Mouse (Mus musculus) lung, postnatal 0 days (tissue): ENCODE data around the gene Pla2g12b. TPM values are rescaled to one million over a fixed set of nuclear protein-coding genes. Genes with fewer than 3 reads are reported as not detected.

Experiments
- ATAC-seq: fragments of 200-750 bp; cut with Nextera tagmentation; 2 replicates; pipeline ENCODE4 v1.8.0; 2017; ENCODE audit warnings: moderate library complexity
- DNase-seq: peaks from one replicate; pipeline ENCODE4 v3.0.0-alpha.2; 2016; ENCODE audit warnings: low spot score
- H3K27ac ChIP-seq: fragments of 300-500 bp; sonication (generic); 2 replicates; pipeline ENCODE4 v1.5.1; 2014; ENCODE audit warnings: antibody characterized with exemption, mild to moderate bottlenecking, low read length, mixed read lengths
- H3K27me3 ChIP-seq: fragments of 300-500 bp; sonication (generic); replicated peaks from 2 replicates; pipeline ENCODE4 v1.6.1; 2014; ENCODE audit warnings: low read length, mixed read lengths; ENCODE audit not compliant: insufficient read depth
- H3K36me3 ChIP-seq: fragments of 300-500 bp; sonication (generic); 2 replicates; pipeline ENCODE4 v1.6.1; 2014; ENCODE audit warnings: low read length, mixed read lengths; ENCODE audit not compliant: insufficient read depth
- H3K4me1 ChIP-seq: fragments of 300-500 bp; sonication (generic); 2 replicates; pipeline ENCODE4 v1.6.1; 2014; ENCODE audit warnings: antibody characterized with exemption, low read depth, low read length, mixed read lengths; ENCODE audit not compliant: insufficient read depth
- H3K4me2 ChIP-seq: fragments of 300-500 bp; sonication (generic); replicated peaks from 2 replicates; pipeline ENCODE4 v1.6.1; 2014; ENCODE audit warnings: low read depth, mild to moderate bottlenecking, low read length, moderate library complexity, mixed read lengths
- H3K4me3 ChIP-seq: fragments of 300-500 bp; sonication (generic); 2 replicates; pipeline ENCODE4 v1.5.1; 2014; ENCODE audit warnings: low read depth, low read length
- H3K9ac ChIP-seq: fragments of 300-500 bp; sonication (generic); replicated peaks from 2 replicates; pipeline ENCODE4 v1.6.1; 2014; ENCODE audit warnings: low read depth, mild to moderate bottlenecking
- H3K9me3 ChIP-seq: fragments of 300-500 bp; sonication (generic); 2 replicates; pipeline ENCODE4 v1.6.1; 2016; ENCODE audit warnings: low read length, mixed read lengths
- CTCF ChIP-seq: IDR thresholded peaks from 2 replicates; pipeline ENCODE4 v1.5.1; 2016; ENCODE audit warnings: antibody characterized with exemption, mild to moderate bottlenecking
- EP300 ChIP-seq: IDR thresholded peaks from 2 replicates; pipeline ENCODE4 v1.6.1; 2016; ENCODE audit warnings: antibody characterized with exemption, mild to moderate bottlenecking, control low read depth
- WGBS: fragments of 180-500 bp; shearing (Covaris S2); extraction: QIAGEN DNeasy Blood & Tissue Kit; methylation state at CpG from one replicate; pipeline ENCODE4 v1.1.7; 2014; 5-methylcytosine and 5-hydroxymethylcytosine counted together
- polyA plus RNA-seq: library from polyadenylated mRNA; unstranded; fragments of >200 nt; fragmentation: Nextera tagmentation; extraction: Ambion mirVana; gene quantifications from 2 replicates; pipeline ENCODE4 v1.2.1, GENCODE M21; 2015

Pla2g12b gene
- polyA plus RNA-seq, 1 experiment from 2014 or later = 0.43 TPM

GRCm38 (mm10) chr10:59365804-59366589, 37.5 kb upstream of the Pla2g12b start:
- H3K36me3 ChIP-seq = peaks cover 49% of the 10 kb centered on the region; the same call in 1 of the 2 replicates
- no peaks in the 10 kb centered on the region for H3K9me3 ChIP-seq
- peak; percentile 84 for TF ChIP-seq EP300
- no peak for TF ChIP-seq CTCF
- H3K4me3 ChIP-seq = no peak overlapping the region
- peak overlapping the region; percentile 82 for H3K27ac ChIP-seq
- no peaks in the 10 kb centered on the region for H3K27me3 ChIP-seq
- peak; percentile 74 for DNase-seq
- ATAC-seq = peak; percentile 34
- 59% methylated on average over 5 of the region's 5 CpGs for WGBS
- no peak overlapping the region for H3K9ac ChIP-seq
- no peak overlapping the region for H3K4me2 ChIP-seq
- no peaks in the 10 kb centered on the region; the same call in 1 of the 2 replicates for H3K4me1 ChIP-seq

GRCm38 (mm10) chr10:59366746-59367145, 36.7 kb upstream of the Pla2g12b start:
- Histone ChIP-seq H3K9ac (no peak overlapping the region), H3K36me3 (peaks cover 48% of the 10 kb centered on the region; the same call in 1 of the 2 replicates), H3K27me3 (no peaks in the 10 kb centered on the region), H3K27ac (peak overlapping the region; percentile 80), H3K4me1 (no peaks in the 10 kb centered on the region; the same call in 1 of the 2 replicates), H3K9me3 (no peaks in the 10 kb centered on the region), H3K4me2 (no peak overlapping the region), H3K4me3 (no peak overlapping the region)
- WGBS = 83% methylated on average over 4 of the region's 4 CpGs
- TF ChIP-seq EP300 = no peak; the same call in 1 of the 2 replicates
- no peak for TF ChIP-seq CTCF
- ATAC-seq (peak; percentile 34), DNase-seq (peak; percentile 62)

DNA sequence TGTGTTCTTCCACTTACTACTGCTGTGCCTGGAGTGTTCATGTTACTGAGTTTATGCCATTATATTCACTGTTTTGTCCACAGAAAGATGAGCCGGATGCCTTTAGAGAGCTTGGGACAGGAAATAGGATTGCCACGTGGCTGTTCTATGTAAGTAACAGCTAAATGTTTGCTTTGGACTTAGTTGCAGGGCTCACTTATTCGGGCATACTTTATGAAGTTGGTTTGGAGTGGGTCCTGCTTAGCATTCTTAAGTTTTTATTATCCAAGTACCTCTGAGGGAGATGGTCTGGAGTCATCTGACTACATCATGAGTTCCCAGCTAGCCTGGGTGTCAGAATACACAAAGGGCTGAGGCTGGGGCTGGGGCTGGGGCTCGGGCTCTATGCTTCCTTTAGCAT, 36.3 kb upstream of the Pla2g12b start:
- peaks cover 44% of the 10 kb centered on the region; the same call in 1 of the 2 replicates for H3K36me3 ChIP-seq

DNA sequence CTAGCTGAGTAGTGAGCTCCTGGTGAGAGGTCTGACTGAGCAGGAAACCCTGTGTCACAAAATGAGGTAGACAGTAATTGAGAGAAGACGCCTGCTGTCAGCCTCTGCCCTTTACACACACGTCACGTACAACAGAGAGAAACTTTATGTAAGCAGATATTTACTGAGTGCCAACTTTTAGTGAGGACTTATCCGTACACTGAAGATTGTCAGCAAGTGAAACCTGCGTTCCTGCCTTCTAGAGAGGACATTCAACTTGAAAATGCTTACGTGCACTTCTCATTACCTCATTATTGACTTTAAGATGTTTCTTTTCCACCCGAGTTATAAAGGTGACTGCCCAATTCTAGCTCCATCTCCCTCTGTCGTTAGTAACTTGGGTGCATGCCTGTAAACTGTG, 34.7 kb upstream of the Pla2g12b start:
- peak; percentile 66 for DNase-seq
- peak overlapping the region; percentile 79 for H3K27ac ChIP-seq
- 63% methylated on average over 8 of the region's 8 CpGs for WGBS
- no peaks in the 10 kb centered on the region for H3K9me3 ChIP-seq
- H3K36me3 ChIP-seq = peaks cover 43% of the 10 kb centered on the region; the same call in 1 of the 2 replicates
- no peak overlapping the region for H3K4me2 ChIP-seq
- H3K9ac ChIP-seq = no peak overlapping the region
- peak; percentile 19 for ATAC-seq
- no peaks in the 10 kb centered on the region for H3K27me3 ChIP-seq
- TF ChIP-seq CTCF (no peak), EP300 (peak; percentile 64; the same call in 1 of the 2 replicates)
- no peaks in the 10 kb centered on the region; the same call in 1 of the 2 replicates for H3K4me1 ChIP-seq
- H3K4me3 ChIP-seq = no peak overlapping the region

More for the DNA sequence above, 36.3 kb upstream of the Pla2g12b start:
- no peaks in the 10 kb centered on the region; the same call in 1 of the 2 replicates for H3K4me1 ChIP-seq
- H3K4me3 ChIP-seq = no peak overlapping the region
- H3K9me3 ChIP-seq = no peaks in the 10 kb centered on the region
- WGBS = 49% methylated on average over 4 of the region's 4 CpGs
- TF ChIP-seq CTCF (no peak), EP300 (peak; percentile 16; the same call in 1 of the 2 replicates)
- H3K4me2 ChIP-seq = no peak overlapping the region
- no peaks in the 10 kb centered on the region for H3K27me3 ChIP-seq
- H3K27ac ChIP-seq = peak overlapping the region; percentile 80
- H3K9ac ChIP-seq = no peak overlapping the region
- peak; percentile 81 for DNase-seq
- peak; percentile 38 for ATAC-seq

GRCm38 (mm10) chr10:59369426-59369825, 34.0 kb upstream of the Pla2g12b start:
- 82% methylated on average over 9 of the region's 9 CpGs for WGBS
- Histone ChIP-seq H3K27ac (peak overlapping the region; percentile 79), H3K36me3 (peaks cover 47% of the 10 kb centered on the region; the same call in 1 of the 2 replicates)

GRCm38 (mm10) chr10:59377906-59378305, 25.6 kb upstream of the Pla2g12b start:
- Histone ChIP-seq H3K4me3 (no peak overlapping the region), H3K27me3 (no peaks in the 10 kb centered on the region), H3K9me3 (no peaks in the 10 kb centered on the region), H3K9ac (no peak overlapping the region), H3K36me3 (peaks cover 10% of the 10 kb centered on the region; the same call in 1 of the 2 replicates), H3K4me1 (0 out of 2 replicates have a peak, but pooled peaks cover 5% of the 10 kb centered on the region), H3K27ac (0 out of 2 replicates have a peak overlapping the region, but pooled peaks have one; percentile 20), H3K4me2 (no peak overlapping the region)
- WGBS = 55% methylated on average over 10 of the region's 10 CpGs
- peak; percentile 69 for DNase-seq
- TF ChIP-seq CTCF (no peak), EP300 (peak; percentile 63)
- ATAC-seq = peak; percentile 86

More at GRCm38 (mm10) chr10:59369426-59369825, 34.0 kb upstream of the Pla2g12b start:
- Histone ChIP-seq H3K4me1 (no peaks in the 10 kb centered on the region; the same call in 1 of the 2 replicates), H3K27me3 (no peaks in the 10 kb centered on the region), H3K9me3 (no peaks in the 10 kb centered on the region), H3K4me3 (no peak overlapping the region), H3K4me2 (no peak overlapping the region), H3K9ac (no peak overlapping the region)
- TF ChIP-seq CTCF (no peak), EP300 (no peak)
- no peak for ATAC-seq
- DNase-seq = peak; percentile 35
